Mouse (Mus musculus) E14TG2a.4 (cell line): ENCODE measurements around the gene Grin2c.

Experiments
- CTCF ChIP-seq: conservative IDR thresholded peaks from 2 replicates; pipeline ENCODE4 v1.5.1; 2014; ENCODE audit warnings: low read length
- NANOG ChIP-seq: IDR thresholded peaks from 2 replicates; pipeline ENCODE4 v1.6.1; 2014; ENCODE audit warnings: borderline replicate concordance, low read length, mixed read lengths
- POU5F1 ChIP-seq: IDR thresholded peaks from 2 replicates; pipeline ENCODE4 v1.6.1; 2014; ENCODE audit warnings: low read length, borderline replicate concordance

- TF ChIP-seq CTCF (no peak), NANOG (no peak), POU5F1 (no peak)
Observed at GRCm38 (mm10) chr11:115276780-115277603, 9.9 kb upstream of the Grin2c start, which contains the start of gene Fdxr.
